Mouse (Mus musculus) B cell, adult 2 months (primary cell): ENCODE measurements around the gene Ifna2.

ENCODE experiments used
- DNase-seq, 2 experiments: peaks; one replicate each; pipeline ENCODE4 v3.0.0; 2022

Ifna2 gene

GRCm38 (mm10) chr4:88644359-88644758, 39.4 kb downstream of the Ifna2 start, which contains the start of gene Ifna13:
Ifna13 (minus strand) TSS chr4:88644459.
- DNase-seq, result no peak

GRCm38 (mm10) chr4:88642526-88642925, 41.2 kb downstream of the Ifna2 start:
- no peak for DNase-seq

DNA sequence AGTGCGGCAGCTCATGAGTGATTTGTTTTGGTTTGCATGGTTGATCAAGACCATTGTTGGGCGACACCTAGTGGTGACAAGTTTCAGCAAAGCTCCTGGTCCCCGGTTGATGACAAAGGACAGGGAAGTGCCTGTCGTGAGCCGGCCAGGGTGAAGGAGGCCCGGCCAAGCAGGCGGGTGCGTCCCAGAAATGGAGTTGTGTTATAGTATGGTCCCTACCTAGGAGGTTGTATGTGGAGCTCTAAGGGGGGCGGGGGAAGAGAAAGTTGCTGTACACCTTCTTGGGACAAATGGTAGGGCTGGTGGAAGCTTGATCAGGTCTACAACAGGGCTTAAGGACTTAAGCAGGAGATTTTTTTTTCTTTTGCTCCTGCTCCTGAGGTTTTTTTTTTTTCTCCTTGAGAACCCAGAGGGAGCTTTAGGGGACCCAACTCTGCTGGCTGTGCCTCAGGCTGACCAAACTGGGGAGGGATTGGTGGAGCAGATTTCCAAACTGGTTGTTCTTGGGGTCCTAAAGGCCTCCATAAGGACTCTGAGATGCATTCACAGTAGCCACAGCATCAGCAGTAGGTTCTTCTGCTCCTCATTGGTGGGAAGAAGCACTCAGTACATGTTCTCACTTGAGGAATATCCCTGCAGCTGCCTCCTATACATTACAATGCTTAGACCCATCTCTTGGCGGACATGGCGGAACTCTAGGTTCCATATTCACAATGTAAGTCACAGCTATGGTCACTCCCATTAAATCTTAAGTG, 42.5 kb downstream of the Ifna2 start:
- DNase-seq, result peak; percentile 96 to 98

DNA sequence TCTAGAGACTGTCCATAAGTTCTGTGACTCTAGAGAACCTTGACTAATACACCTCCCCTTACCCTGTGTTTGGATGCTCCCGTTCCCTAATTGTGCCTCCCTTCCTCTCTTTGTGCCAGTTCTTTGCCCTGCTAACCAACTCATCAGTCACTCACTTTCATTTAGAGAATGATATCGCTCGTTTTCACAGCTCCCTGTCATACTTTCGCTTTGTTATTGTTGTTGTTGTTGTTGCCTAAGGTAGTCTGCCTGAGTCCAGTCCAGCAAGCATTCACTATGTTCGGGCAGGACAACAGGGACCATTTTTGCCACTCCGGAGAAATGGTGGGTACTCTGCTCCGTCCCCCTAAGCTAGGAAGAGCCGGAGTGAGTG, 43.0 kb downstream of the Ifna2 start:
- DNase-seq, result no peak

DNA sequence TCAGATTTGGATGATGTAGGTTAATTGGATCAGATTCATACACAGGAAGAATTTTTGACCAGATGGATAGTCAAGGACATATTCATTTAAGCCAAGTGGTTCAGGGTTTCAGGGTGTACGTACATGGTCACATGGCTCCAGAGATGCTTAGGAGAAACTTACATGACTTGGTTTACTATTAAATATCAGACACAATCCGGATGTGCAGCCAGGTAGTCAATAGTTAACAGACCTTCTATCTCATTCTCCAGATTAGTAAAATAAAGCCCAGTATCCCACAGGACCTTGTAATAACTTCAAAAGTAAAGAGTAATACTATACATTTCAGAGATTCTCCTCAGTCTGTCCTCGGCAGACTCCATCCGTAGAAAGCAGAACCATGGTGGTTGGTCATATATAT, 49.4 kb downstream of the Ifna2 start, which contains the start of gene C87499:
Gene C87499 (minus strand): TSS at position 101 of the 400 bp plus-strand sequence.
- DNase-seq, result no peak
